Mouse (Mus musculus) lung, adult 2 months (tissue): ENCODE measurements around the gene Strap. TPM values are rescaled to one million over a fixed set of nuclear protein-coding genes. Genes with fewer than 3 reads are reported as not detected.

Experiments used
- DNase-seq: peaks from one replicate; pipeline ENCODE4 v3.0.0; 2022
- H3K4me1 ChIP-seq: fragments of 200-500 bp; 2 replicates; pipeline ENCODE4 v1.6.1; 2011; ENCODE audit warnings: low read length; ENCODE audit not compliant: control insufficient read depth, insufficient read depth
- H3K4me3 ChIP-seq: fragments of 200-500 bp; replicated peaks from 2 replicates; pipeline ENCODE3; 2011; ENCODE audit warnings: low read depth, mild to moderate bottlenecking, control low read depth, low read length; ENCODE audit errors: extremely low read depth
- CTCF ChIP-seq: fragments of 200-500 bp; IDR thresholded peaks from 2 replicates; pipeline ENCODE4 v1.5.1; 2011; ENCODE audit warnings: mild to moderate bottlenecking, low read length, control low read depth; ENCODE audit not compliant: insufficient read depth
- POLR2A ChIP-seq: fragments of 200-500 bp; IDR thresholded peaks from 2 replicates; pipeline ENCODE4 v1.6.1; 2011; ENCODE audit warnings: low read depth, mild to moderate bottlenecking, control low read depth, low read length, borderline replicate concordance; ENCODE audit errors: extremely low read depth
- WGBS: fragments of 180-500 bp; shearing (Covaris S2); methylation state at CpG from one replicate; pipeline ENCODE4 v1.1.7; 2018; 5-methylcytosine and 5-hydroxymethylcytosine counted together
- polyA plus RNA-seq: library from polyadenylated mRNA; depleted of rRNA; stranded (reverse); fragments of >200 nt; gene quantifications from 2 replicates; pipeline ENCODE4 v1.2.3, GENCODE M21; 2012

Strap gene
- polyA plus RNA-seq, 1 experiment = 28.3 TPM

DNA sequence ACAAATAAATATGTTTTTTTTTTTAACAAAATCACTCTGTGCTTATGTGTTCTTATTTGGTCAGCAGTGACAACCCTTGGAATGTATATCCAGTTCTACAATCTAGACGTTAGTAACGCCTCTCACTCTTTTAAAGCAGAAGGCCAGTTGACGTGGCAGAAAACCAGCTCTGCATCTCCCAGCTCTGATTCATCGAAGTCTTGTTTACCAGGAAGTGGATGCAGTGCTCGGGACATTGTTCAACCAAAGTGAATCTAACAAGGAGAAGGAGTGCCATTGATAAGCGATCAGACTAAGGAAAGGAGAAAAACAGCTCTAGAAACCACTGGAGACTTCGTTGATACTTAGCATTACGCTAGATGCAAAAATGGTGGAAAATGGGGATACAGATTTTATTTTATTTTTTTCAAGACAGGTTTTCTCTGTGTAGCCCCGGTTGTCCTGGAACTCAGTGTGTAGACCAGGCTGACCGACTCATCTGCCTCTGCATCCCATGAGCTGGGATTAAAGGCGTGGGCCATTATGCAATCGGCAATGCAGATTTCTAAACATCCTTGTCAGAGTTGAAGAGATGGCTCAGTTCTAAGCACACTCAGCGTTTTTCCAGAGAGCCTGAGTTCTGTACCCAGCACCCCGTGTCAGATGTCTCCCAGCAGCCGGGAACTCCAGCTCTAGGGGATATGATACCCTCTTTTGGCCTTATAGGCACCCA lies 12.5 kb upstream of the Strap start:
- WGBS = 69% methylated on average over 15 of the region's 15 CpGs
- H3K4me3 ChIP-seq = no peak overlapping the region
- H3K4me1 ChIP-seq = no peaks in the 10 kb centered on the region
- TF ChIP-seq POLR2A (no peak), CTCF (no peak)
- DNase-seq = no peak

DNA sequence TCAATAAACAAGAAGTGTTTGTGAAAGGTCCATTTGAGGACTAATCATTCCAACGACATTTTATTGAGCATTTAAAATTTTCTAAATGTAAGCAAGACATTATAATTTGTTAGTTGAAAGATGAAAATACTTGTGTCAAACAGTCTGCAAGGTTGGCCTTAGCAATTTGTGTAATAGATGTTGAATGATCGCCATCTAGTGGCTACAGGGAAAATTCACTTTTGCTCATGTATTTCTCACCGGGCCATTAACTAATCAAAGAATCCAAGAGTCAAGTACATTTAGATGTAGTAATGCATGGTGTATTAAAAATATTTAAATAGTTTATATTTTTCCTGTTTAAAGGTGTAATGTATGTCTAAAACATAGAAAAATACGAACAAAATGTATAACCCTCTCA lies 11.0 kb upstream of the Strap start:
- 3% methylated on average over 4 of the region's 4 CpGs for WGBS
- no peak for DNase-seq
- no peaks in the 10 kb centered on the region for H3K4me1 ChIP-seq
- TF ChIP-seq POLR2A = no peak
- peak; percentile 45; the same call in 1 of the 2 replicates for TF ChIP-seq CTCF
- H3K4me3 ChIP-seq = no peak overlapping the region

DNA sequence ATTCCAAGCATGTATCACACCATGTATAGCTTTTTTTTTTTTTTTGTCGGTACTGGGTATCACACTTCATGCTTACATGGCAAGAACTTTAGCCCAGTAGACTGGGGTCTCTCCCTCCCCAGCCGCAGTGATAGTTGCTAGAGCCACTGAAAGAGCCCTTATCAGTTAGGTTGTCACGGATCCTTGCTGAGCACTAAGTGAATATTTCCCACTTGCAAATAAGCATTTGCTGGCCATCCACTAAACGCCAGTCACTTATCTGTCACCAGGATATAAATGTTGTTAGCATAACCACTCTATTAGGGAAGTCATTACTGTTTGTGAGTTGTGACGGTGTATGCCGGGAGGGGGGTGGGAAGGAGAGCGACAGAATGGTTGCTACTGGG lies 425 bp upstream of the Strap start:
- peak; percentile 23 for DNase-seq
- TF ChIP-seq POLR2A = no peak
- no peak for TF ChIP-seq CTCF
- H3K4me1 ChIP-seq = peaks cover 7% of the 10 kb centered on the region; the same call in 1 of the 2 replicates

DNA sequence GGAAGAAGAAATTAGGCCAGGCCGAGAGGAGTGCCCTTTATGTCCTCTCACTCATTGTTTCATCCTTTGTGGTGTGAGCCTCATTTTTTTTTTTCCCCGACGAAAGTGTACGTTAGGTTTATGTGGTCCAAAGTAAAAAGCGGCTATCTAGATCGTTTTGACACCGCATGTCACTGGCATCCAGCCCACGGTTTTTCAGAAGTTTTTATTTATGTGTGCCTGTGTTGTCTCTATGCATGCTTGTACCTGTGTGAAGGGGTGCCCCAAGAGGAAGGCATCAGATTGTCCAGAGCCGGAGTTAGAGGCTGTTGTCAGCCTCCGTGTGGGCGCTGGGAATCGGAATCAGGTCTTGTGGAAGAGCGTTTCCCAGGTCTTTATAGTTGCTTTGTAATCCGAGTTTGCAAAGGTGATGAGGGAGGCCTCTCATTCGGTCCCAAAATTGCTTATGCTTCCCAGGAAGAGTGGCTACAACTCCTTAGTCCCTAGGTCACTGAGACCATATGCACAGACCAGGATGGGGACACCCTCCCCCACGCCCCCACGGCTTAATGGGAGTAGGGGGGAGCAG lies 877 bp downstream of the Strap start:
- Histone ChIP-seq H3K4me1 (peaks cover 7% of the 10 kb centered on the region; the same call in 1 of the 2 replicates), H3K4me3 (peak overlapping the region; percentile 62)
- TF ChIP-seq CTCF = no peak
- TF ChIP-seq POLR2A = no peak
- DNase-seq = no peak
- 8% methylated on average over 17 of the region's 17 CpGs for WGBS

More for the DNA sequence above, 425 bp upstream of the Strap start:
- 2% methylated on average over 7 of the region's 7 CpGs for WGBS
- peak overlapping the region; percentile 62 for H3K4me3 ChIP-seq

DNA sequence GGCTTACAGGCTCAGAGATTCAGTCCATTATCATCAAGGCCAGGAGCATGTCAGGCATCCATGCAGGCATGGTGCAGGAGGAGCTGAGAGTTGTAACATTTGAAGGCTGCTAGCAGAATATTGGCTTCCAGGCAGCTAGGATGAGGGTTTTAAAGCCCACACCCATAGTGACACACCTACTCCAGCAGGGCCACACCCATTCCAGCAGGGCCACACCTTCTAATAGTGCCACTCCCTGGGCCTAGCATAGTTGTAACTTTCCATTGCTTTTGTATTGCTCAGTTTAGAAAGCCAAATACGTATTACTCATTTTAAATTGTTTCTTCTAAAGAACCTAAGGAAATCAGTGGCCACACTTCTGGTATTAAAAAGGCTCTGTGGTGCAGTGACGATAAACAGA lies 6.1 kb downstream of the Strap start:
- no peak for TF ChIP-seq CTCF
- TF ChIP-seq POLR2A = no peak
- WGBS = 86% methylated on average over 2 of the region's 2 CpGs
- no peak for DNase-seq

DNA sequence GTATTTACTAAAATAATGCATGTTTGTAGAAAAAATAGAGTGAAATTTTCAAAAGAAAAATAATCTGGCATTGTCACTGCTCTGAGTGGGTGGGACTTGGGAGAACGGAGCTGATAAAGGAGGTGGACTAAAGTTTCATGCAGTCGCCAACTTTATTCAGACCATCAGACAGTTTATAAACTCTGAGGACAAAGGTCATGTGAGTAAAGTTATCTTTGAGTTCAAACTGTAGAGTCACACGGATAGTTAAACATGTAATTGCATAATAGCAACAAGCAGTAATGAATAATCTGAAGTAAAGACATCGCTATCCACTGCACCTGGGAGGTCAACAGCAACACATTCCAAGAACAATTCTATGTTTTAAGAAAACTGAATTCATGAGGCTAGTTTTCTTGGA lies 9.8 kb downstream of the Strap start:
- WGBS = 63% methylated on average over 4 of the region's 4 CpGs
- no peak overlapping the region for H3K4me3 ChIP-seq
- no peak for DNase-seq
- H3K4me1 ChIP-seq = no peaks in the 10 kb centered on the region
- TF ChIP-seq CTCF (no peak), POLR2A (no peak)

More for the DNA sequence above, 6.1 kb downstream of the Strap start:
- Histone ChIP-seq H3K4me1 (peaks cover 4% of the 10 kb centered on the region; the same call in 1 of the 2 replicates), H3K4me3 (no peak overlapping the region)

DNA sequence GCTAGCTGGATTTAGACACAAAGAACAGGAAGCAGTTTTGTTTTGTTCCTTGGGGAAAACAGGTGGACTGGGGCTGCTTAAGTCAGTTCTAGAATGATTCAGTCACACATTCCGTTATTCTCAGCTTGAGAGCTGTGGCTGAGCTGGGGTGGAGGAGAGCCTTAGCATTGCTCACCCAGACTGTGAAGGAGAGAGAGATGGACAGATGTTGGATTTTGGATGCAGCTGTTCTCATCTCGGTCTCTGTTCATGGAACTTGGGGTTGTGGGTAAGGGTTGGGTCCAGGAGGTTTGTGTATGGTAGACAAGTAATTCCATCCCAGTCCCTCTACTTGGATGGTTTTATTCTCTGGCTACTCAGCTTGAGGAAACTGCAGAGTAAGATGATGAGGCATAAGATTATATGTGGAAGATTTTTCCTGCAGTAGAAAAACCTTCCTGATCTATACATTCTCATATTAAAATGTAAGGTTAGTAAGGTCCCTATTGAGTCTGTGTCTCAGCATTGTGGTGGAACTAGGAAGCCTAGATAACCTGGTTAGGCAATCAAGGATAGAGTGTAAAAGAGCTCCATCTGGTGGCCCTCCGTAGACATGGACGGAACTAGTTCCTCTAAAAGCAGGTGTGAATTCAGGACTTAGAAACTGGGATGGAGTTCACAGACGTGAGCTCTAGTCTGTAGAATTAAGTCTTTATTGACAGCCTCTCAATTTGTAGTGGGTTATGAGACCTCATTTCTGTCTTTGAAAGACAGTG lies 12.5 kb downstream of the Strap start:
- WGBS = 65% methylated on average over 5 of the region's 5 CpGs

DNA sequence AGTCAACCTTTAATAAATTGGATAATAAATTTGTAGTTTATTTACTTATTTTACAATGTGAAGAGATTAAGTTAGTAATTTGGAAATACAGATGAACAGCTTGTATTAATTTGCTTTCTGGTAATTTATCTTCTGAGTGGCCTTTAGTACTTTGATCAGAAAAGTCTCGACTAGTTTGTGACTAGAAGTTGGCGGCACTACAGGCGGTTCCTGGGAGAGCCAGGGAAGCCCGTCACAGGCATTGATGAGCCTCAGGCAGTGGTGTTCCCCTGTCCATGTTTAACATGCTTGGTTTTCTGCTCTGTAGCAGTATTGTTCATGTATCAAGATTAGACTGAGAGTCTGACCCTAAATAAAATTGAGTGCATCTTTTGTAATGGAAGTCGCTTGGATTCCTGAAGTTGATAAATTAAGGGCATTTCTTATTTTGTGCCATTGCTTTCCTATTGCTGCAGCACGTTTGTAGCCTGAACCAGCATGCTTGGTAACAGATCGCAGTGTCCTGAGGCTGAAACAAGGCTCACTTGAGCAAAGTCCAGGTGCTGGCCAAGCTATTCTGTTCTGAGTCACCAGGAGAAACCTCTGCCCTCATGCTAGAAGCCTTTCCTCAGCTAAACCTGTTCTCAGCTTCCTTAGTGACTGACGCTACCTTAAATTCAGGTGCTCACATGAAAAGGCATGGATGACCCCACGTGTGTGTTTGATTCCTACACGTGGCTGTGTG lies 16.8 kb downstream of the Strap start:
- H3K4me3 ChIP-seq = no peak overlapping the region
- no peaks in the 10 kb centered on the region for H3K4me1 ChIP-seq
- no peak for DNase-seq
- WGBS = 86% methylated on average over 10 of the region's 10 CpGs
- TF ChIP-seq POLR2A (no peak), CTCF (no peak)

More for the DNA sequence above, 12.5 kb downstream of the Strap start:
- H3K4me1 ChIP-seq = no peaks in the 10 kb centered on the region
- H3K4me3 ChIP-seq = no peak overlapping the region
- no peak for DNase-seq
- 0 out of 2 replicates have a peak, but pooled peaks have one; percentile 12 for TF ChIP-seq CTCF
- no peak for TF ChIP-seq POLR2A

DNA sequence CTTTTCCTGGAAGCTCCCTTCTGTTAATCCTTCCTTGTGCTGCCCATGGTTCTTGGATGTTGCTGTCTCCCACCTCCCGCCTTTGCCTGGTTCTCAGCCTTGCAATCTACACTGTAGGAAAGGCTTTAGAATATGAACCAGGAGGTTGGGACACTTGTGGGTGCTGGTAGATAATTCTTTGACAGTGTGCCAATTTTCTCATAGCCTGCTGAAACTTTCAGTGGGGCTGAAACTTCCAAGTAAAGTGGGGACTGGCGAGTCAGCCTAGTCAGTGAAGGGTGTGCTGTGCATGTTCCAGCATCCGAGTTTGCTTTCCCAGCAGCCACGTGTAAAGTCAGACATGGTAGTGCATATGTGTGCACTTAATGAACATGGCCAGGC lies 17.4 kb downstream of the Strap start:
- Histone ChIP-seq H3K4me3 (no peak overlapping the region), H3K4me1 (no peaks in the 10 kb centered on the region)
- 83% methylated on average over 4 of the region's 4 CpGs for WGBS
- no peak for DNase-seq
- TF ChIP-seq POLR2A = no peak
- TF ChIP-seq CTCF = no peak
